Mouse (Mus musculus): ENCODE results near the gene Zfp800.

The Zfp800 gene

GRCm38 (mm10) chr6:28396051-28396852 lies 1.6 kb downstream of the Zfp800 start:
- DNase-seq: peak; percentile 65

DNA sequence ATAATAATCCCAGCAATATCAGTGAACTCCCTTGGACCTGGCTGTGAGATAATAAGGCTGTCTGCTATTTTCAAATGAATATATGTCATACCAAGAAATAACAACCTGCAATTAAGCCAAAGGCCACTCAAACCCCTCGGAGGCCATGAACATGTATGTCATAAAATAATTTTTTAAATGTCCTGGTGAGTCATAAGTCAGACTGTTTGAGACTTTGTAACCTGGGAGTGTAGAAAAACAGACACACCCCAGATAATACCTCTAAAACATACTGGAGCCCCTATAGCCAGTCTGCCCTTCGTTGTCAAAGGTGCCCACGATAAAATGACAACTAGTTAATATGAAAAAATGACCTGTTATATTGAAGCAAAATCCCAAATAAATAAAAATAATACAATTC lies 8.8 kb downstream of the Zfp800 start:
- DNase-seq: no peak

DNA sequence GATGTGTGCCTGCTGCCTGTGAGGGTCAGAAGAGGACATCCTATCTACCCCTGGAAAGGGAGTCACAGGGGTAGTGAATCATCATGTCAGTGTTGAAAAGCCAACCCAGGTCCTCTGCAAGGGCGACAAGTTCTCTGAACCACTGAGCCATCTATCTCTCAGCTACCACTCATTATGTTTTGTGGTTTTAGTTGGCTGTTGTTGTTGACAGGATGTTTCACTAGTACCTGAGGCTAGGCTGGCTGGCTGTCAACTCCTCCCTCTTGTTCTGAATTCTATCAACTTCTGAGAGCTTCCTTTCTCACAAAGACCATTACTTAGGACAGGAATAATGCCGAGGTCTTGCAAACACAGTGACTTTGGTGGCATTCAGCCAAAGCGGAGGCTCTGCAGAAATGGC lies 12.6 kb downstream of the Zfp800 start:
- no peak for DNase-seq

- DNase-seq: no peak
These were observed 15.8 kb downstream of the Zfp800 start for GRCm38 (mm10) chr6:28381983-28382382.

DNA sequence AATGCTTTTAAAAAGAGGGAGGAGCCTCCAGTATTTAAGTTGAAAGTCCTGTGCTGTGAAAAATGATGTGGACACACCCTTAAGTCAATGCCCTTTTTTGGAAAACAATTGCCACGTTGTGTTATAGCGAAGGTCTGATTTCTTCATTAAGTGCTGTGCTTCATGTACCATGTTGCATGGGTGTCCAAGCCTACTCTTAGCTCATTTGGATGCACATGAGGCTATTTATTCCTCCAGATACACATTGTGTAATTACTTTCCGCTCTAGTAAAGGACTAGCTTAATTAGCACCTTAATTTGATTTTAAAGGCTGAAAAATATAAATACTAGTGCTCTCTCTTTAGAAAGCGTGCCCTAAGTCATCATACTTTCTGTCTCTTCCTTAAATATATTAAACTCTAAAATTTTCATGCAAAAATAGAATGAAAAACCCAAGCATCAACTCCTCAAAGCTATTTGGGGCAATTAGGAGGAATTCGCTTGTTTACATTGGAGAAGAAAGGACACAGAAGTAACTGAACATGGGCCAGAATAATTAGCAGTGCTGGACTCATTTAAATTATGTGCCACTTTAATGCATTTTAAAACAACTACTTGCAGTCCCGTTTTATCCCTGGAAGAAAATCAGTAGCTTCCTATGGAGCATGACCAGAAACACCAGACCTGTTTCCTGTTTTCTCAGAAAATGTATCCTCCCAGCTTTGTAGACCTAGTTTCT lies 27.7 kb downstream of the Zfp800 start:
- DNase-seq: no peak

DNA sequence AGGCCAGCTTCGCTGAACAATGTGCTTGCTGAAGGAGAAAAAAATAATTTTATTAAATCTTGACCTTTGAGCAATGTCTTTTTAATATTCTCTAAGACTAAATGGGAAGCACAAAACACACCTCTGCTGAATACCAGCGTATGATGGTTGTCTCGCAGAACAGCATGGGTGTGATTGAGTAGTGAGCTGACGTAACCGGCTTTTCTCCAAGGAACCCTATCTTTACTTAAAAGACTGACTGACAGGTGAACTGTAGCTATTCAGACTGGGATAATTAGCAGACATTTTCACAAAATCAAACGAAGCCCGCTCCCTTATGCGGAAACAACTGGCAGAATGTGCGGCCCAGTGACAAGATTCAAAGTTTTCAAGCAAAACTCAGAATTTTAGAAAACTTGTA lies 30.2 kb downstream of the Zfp800 start:
- DNase-seq: no peak

DNA sequence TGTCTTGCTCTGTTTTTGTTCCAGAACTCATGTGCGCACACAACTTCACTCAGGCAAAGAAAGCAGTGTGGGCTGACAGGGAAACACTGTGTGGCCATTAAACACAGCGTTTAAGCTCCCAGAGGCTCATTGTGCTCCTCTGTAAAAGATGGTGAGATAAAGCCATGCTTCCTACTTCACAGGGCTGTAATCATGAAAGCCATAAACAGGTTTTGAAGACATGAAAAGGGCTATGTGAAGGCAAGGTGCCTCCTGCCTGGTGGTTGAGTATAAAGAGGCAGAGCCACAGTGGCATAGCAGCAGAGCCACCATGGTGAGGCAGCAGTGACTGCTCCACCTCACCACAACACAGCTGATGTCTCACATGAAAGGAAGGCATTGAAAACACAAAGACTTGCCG lies 46.7 kb downstream of the Zfp800 start:
- DNase-seq: no peak

DNA sequence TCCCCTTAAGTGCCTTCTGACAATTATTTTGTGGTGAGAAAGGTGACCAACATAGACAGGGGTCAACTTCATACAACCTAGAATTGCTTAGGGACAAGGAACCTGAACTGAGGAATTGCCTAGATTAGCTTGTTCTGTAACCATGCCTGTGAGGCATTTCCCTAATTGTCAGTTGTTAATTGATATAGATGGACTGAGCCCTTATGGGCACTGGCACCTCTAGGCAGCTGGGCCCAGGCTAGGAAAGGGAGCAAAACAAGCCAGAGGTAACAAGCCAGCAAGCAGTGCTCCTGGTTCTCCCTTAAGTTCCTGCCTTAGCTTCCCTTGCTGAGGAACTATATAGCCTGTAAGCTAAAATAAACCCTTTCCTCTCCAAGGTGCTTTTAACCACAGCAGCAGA lies 52.1 kb downstream of the Zfp800 start:
- DNase-seq: no peak

DNA sequence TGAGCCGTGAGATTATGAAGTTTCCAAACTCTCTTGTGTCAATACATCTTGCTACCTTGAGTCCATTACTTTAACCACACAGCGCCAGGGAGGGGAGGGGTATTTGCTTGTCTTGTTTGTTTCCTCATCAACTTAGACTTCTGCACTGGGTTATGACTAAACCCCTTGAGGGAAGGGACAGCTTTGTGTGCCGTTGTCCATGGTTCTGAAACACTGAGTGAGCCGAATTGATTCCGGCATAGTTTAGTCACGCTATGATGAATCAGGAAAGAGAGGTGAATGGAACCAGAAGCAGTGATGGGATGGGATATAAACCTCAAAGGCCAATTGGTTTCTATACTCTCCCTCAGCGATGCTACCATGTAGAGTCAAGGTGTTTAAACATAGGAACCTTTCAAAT lies 52.6 kb downstream of the Zfp800 start:
- no peak for DNase-seq

DNA sequence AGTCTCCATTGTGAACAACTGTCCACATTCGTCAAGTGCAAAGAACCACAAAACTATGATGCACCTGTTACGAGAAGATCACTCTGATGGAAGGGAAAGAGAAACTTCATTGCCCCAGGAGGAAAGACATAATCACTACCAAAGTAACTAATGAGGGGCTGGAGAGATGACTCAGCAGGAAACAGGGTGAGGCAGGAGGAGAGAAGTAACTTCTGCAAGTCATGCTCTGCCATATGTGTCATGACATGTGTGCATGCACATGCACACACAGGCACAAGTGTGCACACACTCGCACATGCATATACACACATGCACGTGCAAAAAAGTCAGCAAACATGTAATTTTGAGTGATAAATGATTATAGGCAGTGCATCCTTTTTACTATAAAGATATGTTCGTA lies 54.9 kb downstream of the Zfp800 start:
- DNase-seq: no peak

DNA sequence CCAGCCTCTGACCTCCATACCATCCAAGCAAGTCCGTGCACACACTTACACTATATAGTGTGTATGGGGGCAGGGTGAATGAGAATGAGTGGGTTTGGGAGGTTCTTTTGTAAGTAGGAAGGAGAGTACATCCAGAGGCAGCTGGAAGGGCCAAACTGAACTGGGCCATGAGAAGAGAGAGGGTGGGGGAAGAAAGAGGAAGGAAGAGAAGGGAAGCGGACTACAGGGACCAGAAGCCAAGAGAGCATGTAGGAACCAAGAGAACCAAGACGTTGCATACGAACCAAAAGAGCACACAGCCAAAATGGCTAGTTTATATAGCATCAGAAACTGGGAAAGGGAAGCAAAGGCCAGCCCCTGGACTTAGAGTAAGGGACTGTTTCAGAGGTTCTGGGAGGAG lies 56.6 kb downstream of the Zfp800 start:
- no peak for DNase-seq

DNA sequence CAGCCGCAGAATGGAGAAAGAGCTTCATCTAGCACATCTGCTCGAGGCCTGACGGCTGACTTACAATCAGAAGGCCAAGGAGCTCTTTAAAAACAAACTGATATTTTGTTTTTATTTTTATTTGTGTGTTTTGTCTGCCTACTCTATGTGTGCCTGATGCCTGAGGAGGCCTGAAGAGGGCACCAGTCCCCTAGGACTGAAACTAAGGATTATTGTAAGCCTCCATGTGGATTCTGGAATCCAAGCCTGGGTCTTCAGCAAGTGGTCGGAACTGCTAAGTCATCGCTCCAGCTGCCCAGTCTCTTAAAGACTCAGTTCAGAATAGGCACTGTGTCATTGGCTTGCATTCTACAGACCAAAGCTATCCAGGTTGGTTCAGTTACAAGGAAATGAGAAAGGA lies 58.4 kb downstream of the Zfp800 start:
- DNase-seq: no peak

DNA sequence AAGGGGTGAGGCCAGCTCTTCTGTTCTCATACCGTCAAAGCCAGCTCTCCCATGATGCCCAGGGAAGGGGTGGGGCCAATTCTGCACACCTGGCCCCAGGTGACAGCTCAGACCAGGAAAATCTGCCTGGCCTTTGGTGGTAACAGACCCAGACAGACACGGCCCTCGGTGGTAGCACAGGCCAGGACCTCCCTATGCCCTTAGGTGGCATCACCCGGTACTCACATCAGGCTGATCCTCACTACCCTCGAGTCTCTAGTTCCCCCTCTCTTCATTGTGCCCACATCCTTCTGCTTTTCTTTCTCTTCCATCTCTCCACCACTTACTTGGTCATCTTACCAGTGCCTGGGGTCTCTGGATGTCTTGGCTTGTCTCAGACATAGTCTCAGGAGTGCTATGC lies 64.1 kb downstream of the Zfp800 start:
- no peak for DNase-seq

- DNase-seq: no peak
These were observed 65.3 kb downstream of the Zfp800 start for GRCm38 (mm10) chr6:28332546-28332945.

DNA sequence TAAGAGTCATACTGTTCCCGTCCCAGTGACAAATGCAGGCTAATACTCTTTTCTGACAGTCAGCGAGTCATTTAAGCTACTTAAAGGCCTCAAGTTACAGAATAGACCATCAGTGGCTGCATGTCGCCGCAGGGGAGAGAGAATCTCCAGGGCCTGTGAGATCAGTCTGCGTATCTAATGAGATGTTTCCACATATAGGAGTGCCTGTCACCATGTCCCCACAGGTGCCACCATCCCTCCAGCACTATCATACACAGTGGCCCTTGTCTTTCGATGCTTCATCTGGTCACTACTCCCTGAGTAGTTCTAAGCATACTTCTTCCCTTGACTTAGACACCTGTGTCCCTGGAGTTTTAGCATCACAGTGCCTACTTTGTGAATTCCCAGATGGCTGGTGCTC lies 68.0 kb downstream of the Zfp800 start:
- no peak for DNase-seq

- no peak for DNase-seq
These were observed 68.7 kb downstream of the Zfp800 start for GRCm38 (mm10) chr6:28329002-28329596.

GRCm38 (mm10) chr6:28326720-28327119 lies 71.1 kb downstream of the Zfp800 start:
- DNase-seq: no peak

DNA sequence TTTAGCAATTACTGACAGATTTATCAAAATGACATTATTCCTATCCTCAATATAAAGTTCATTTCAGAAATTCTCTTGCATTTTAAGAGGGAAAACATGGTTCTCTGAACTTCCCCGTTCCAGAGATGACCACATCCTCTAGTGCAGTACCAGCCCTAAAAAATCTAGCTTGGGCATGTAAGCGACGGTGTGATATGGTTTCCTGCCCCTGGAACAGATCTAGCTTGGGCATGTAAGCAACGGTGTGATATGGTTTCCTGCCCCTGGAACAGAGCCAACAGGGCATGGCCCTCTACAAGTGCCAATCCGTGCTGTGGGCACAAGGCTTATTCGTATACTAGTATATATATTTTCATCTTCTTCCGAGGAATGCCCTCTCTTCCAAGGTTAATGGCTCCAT lies 75.4 kb downstream of the Zfp800 start:
- no peak for DNase-seq

DNA sequence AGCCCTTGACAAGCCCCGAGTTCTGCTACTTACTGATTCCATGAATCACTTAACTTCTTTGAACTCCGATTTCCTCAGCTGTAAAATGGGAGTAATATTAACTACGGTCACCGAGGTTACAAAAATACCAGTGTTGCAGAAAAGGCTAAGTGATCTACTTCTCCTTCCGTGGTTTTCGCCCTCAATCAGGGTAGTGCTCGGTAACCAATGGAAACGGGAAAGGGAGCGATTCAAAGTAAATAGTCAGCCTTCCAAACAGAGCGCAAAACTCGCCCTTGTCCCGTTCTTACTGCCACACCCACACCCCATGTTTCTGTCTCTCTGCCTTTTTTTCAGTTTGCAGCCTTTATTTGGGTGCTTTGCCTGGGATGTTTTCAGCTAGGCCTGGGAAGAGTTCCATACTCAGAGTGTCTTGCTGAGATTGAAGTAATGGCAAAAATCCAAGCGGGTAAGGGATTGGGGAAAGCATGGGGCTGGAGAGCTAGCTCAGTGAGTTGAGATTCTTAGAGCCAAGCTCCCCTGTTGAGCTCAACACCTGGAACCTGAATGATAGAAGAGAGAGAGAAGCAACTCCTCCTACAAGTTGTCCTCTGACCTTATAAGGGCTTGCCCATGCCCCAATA lies 78.0 kb downstream of the Zfp800 start:
- no peak for DNase-seq

GRCm38 (mm10) chr6:28318820-28319573 lies 78.8 kb downstream of the Zfp800 start:
- DNase-seq: no peak

- no peak for DNase-seq
These were observed 82.6 kb downstream of the Zfp800 start for GRCm38 (mm10) chr6:28315208-28315607.

DNA sequence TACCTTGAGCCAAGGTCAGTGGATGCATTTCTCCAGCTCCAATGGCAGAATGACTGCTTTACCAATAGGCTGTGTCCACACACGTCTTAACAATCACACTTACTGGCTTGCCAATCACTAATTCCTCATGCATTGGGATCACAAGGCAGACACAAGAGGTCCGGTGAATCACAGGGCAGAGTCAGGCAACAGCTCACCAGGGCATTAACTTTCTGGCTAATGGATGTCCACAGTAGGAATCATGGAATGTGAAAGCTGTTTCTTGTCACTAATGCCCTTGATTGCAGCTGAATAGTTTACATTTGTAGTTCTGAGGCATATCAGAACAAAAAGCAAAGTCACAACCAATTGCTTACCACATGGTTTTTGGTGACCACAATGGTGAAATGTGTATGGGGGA lies 85.7 kb downstream of the Zfp800 start:
- DNase-seq: no peak

- DNase-seq: no peak
These were observed 88.1 kb downstream of the Zfp800 start for GRCm38 (mm10) chr6:28309692-28310091.

Measured in heart, adult 11 months (tissue).